ENCODE assay signal across 25 mouse cellular contexts in genomic region chr17:87373327-87373726, GRCm38 (mm10). TPM values are rescaled to one million over a fixed set of nuclear protein-coding genes. Genes with fewer than 3 reads are reported as not detected.
DNase-seq lines count a peak whose midpoint lies in the region; ATAC-seq and TF ChIP-seq lines count a peak whose summit lies in the region.
"Had no signal": no experiment of that assay in that cellular context is flagged by ENCODE, and none has a peak within 500 bp of the region (broad histone marks: within the 10 kb centered on the region; RNA-seq: fewer than 3 reads in every experiment).

No protein-coding gene starts in this region.

- TF ChIP-seq EP300 in stomach, postnatal 0 days (optimal IDR thresholded peaks at IDR 0.05), result no peak

- peaks cover 56% of the 10 kb centered on the region for H3K4me1 ChIP-seq in forebrain, embryonic 15.5 days
- H3K4me1 ChIP-seq in forebrain, embryonic 16.5 days (replicated peaks; ENCODE audit: control insufficient read depth, insufficient read depth, low read length), result peaks cover 45% of the 10 kb centered on the region
- peaks cover 13% of the 10 kb centered on the region for H3K4me1 ChIP-seq in kidney, adult 2 months (ENCODE audit: control insufficient read depth, insufficient read depth, low read length)
- peaks cover 61% of the 10 kb centered on the region for H3K4me1 ChIP-seq in kidney, embryonic 15.5 days
- peaks cover 46% of the 10 kb centered on the region for H3K4me1 ChIP-seq in midbrain, embryonic 15.5 days
- H3K4me1 ChIP-seq in midbrain, embryonic 14.5 days (ENCODE audit: control insufficient read depth, insufficient read depth, low read length), result peaks cover 28% of the 10 kb centered on the region
- H3K4me1 ChIP-seq in midbrain, postnatal 0 days (ENCODE audit: insufficient read depth, low read length), result peaks cover 29% of the 10 kb centered on the region; the same call in 1 of the 2 replicates
- peaks cover 14% of the 10 kb centered on the region for H3K4me1 ChIP-seq in stomach, postnatal 0 days (replicated peaks; ENCODE audit: control insufficient read depth, insufficient read depth)

- H3K27ac ChIP-seq in forebrain, embryonic 15.5 days (replicated peaks), result peak overlapping the region; percentile 62; the same call in 1 of the 2 replicates
- no peak overlapping the region for H3K27ac ChIP-seq in forebrain, embryonic 16.5 days (ENCODE audit: low read length)
- no peak overlapping the region for H3K27ac ChIP-seq in kidney, adult 2 months (ENCODE audit: insufficient read depth, low read depth, low read length)
- no peak overlapping the region for H3K27ac ChIP-seq in kidney, embryonic 15.5 days
- H3K27ac ChIP-seq in midbrain, embryonic 15.5 days, result peak overlapping the region; percentile 79
- no peak overlapping the region for H3K27ac ChIP-seq in midbrain, embryonic 14.5 days (replicated peaks; ENCODE audit: low read depth, low read length)
- H3K27ac ChIP-seq in midbrain, postnatal 0 days (ENCODE audit: low read depth, low read length), result peak overlapping the region; percentile 77; the same call in 1 of the 2 replicates
- H3K27ac ChIP-seq in stomach, postnatal 0 days (replicated peaks), result no peak overlapping the region
- H3K27ac ChIP-seq: embryonic facial prominence, embryonic 13.5 days; heart, embryonic 10.5 days; intestine, embryonic 15.5 days; liver, embryonic 13.5 days had no signal

- TF ChIP-seq POLR2A in kidney, adult 2 months (IDR thresholded peaks at IDR 0.05; ENCODE audit: low read depth, low read length), result no peak

- no peaks in the 10 kb centered on the region for H3K36me3 ChIP-seq in forebrain, embryonic 15.5 days
- no peaks in the 10 kb centered on the region for H3K36me3 ChIP-seq in forebrain, embryonic 16.5 days (ENCODE audit: control insufficient read depth, insufficient read depth)
- no peaks in the 10 kb centered on the region for H3K36me3 ChIP-seq in kidney, adult 2 months (ENCODE audit: control insufficient read depth, insufficient read depth, low read length)
- no peaks in the 10 kb centered on the region for H3K36me3 ChIP-seq in kidney, embryonic 15.5 days
- H3K36me3 ChIP-seq in midbrain, embryonic 15.5 days (replicated peaks), result no peaks in the 10 kb centered on the region
- H3K36me3 ChIP-seq in midbrain, embryonic 14.5 days (ENCODE audit: control insufficient read depth, insufficient read depth, low read length), result no peaks in the 10 kb centered on the region
- no peaks in the 10 kb centered on the region for H3K36me3 ChIP-seq in midbrain, postnatal 0 days (ENCODE audit: insufficient read depth, low read length)
- H3K36me3 ChIP-seq in stomach, postnatal 0 days (ENCODE audit: control insufficient read depth, insufficient read depth, low read length), result 0 out of 2 replicates have a peak, but pooled peaks cover under 1% of the 10 kb centered on the region
- H3K36me3 ChIP-seq: embryonic facial prominence, embryonic 13.5 days; heart, embryonic 10.5 days; intestine, embryonic 15.5 days had no signal

- ATAC-seq in forebrain, embryonic 15.5 days (replicated peaks), result no peak
- no peak for ATAC-seq in forebrain, embryonic 16.5 days
- ATAC-seq in kidney, embryonic 15.5 days (replicated peaks; ENCODE audit: low FRiP score), result no peak
- no peak for ATAC-seq in midbrain, embryonic 15.5 days (replicated peaks)
- ATAC-seq in midbrain, embryonic 14.5 days (ENCODE audit: low FRiP score, low TSS enrichment), result no peak
- no peak for ATAC-seq in midbrain, postnatal 0 days (ENCODE audit: low FRiP score)
- ATAC-seq in stomach, postnatal 0 days (ENCODE audit: low FRiP score, low TSS enrichment), result no peak
- ATAC-seq: hindbrain, embryonic 16.5 days; intestine, embryonic 15.5 days had no signal

- H3K4me3 ChIP-seq in forebrain, embryonic 15.5 days, result no peak overlapping the region
- no peak overlapping the region for H3K4me3 ChIP-seq in forebrain, embryonic 16.5 days (replicated peaks; ENCODE audit: low read length)
- no peak overlapping the region for H3K4me3 ChIP-seq in kidney, adult 2 months (ENCODE audit: insufficient read depth, low read depth, low read length)
- no peak overlapping the region for H3K4me3 ChIP-seq in kidney, embryonic 15.5 days (replicated peaks)
- no peak overlapping the region for H3K4me3 ChIP-seq in midbrain, embryonic 15.5 days
- H3K4me3 ChIP-seq in midbrain, embryonic 14.5 days (replicated peaks; ENCODE audit: low read depth, low read length), result no peak overlapping the region
- no peak overlapping the region for H3K4me3 ChIP-seq in midbrain, postnatal 0 days (ENCODE audit: low read depth, low read length)
- no peak overlapping the region for H3K4me3 ChIP-seq in stomach, postnatal 0 days (ENCODE audit: low read depth, low read length)
- H3K4me3 ChIP-seq: embryonic facial prominence, embryonic 13.5 days; erythroblast, embryonic 14.5 days; heart, embryonic 10.5 days; intestine, embryonic 15.5 days; liver, embryonic 13.5 days had no signal

- TF ChIP-seq CTCF in kidney, adult 2 months (conservative IDR thresholded peaks at IDR 0.05; ENCODE audit: insufficient read depth, insufficient read length, low read depth, low read length), result no peak
- no peak for TF ChIP-seq CTCF in midbrain, postnatal 0 days (IDR thresholded peaks at IDR 0.05)
- TF ChIP-seq CTCF in stomach, postnatal 0 days (IDR thresholded peaks at IDR 0.05; ENCODE audit: low read depth), result no peak

- H3K9ac ChIP-seq in forebrain, embryonic 15.5 days (replicated peaks), result no peak overlapping the region
- H3K9ac ChIP-seq in forebrain, embryonic 16.5 days (replicated peaks; ENCODE audit: low read depth, low read length), result no peak overlapping the region
- no peak overlapping the region for H3K9ac ChIP-seq in kidney, embryonic 15.5 days
- H3K9ac ChIP-seq in midbrain, embryonic 15.5 days, result no peak overlapping the region
- H3K9ac ChIP-seq in midbrain, embryonic 14.5 days (replicated peaks; ENCODE audit: low read length), result no peak overlapping the region
- no peak overlapping the region for H3K9ac ChIP-seq in midbrain, postnatal 0 days (replicated peaks; ENCODE audit: low read length, poor library complexity, severe bottlenecking)
- no peak overlapping the region for H3K9ac ChIP-seq in stomach, postnatal 0 days (ENCODE audit: low read length)
- H3K9ac ChIP-seq: embryonic facial prominence, embryonic 13.5 days; intestine, embryonic 15.5 days; liver, embryonic 13.5 days had no signal

- H3K9me3 ChIP-seq in forebrain, embryonic 15.5 days, result no peaks in the 10 kb centered on the region
- H3K9me3 ChIP-seq in forebrain, embryonic 16.5 days (ENCODE audit: control insufficient read depth, low read length), result no peaks in the 10 kb centered on the region
- no peaks in the 10 kb centered on the region for H3K9me3 ChIP-seq in kidney, embryonic 15.5 days (replicated peaks)
- H3K9me3 ChIP-seq in midbrain, embryonic 15.5 days, result no peaks in the 10 kb centered on the region
- no peaks in the 10 kb centered on the region for H3K9me3 ChIP-seq in midbrain, embryonic 14.5 days (ENCODE audit: control insufficient read depth, low read length)
- H3K9me3 ChIP-seq in midbrain, postnatal 0 days (ENCODE audit: low read length), result no peaks in the 10 kb centered on the region
- no peaks in the 10 kb centered on the region for H3K9me3 ChIP-seq in stomach, postnatal 0 days (ENCODE audit: control insufficient read depth, low read length)
- H3K9me3 ChIP-seq: embryonic facial prominence, embryonic 13.5 days; heart, embryonic 10.5 days; intestine, embryonic 15.5 days; liver, embryonic 13.5 days had no signal

- no peak overlapping the region for H3K4me2 ChIP-seq in forebrain, embryonic 15.5 days (replicated peaks)
- H3K4me2 ChIP-seq in forebrain, embryonic 16.5 days (ENCODE audit: low read length), result no peak overlapping the region
- H3K4me2 ChIP-seq in kidney, embryonic 15.5 days, result no peak overlapping the region
- H3K4me2 ChIP-seq in midbrain, embryonic 15.5 days, result no peak overlapping the region
- H3K4me2 ChIP-seq in midbrain, embryonic 14.5 days (ENCODE audit: low read length), result no peak overlapping the region
- H3K4me2 ChIP-seq in midbrain, postnatal 0 days (ENCODE audit: low read depth, low read length, poor library complexity, severe bottlenecking), result no peak overlapping the region
- H3K4me2 ChIP-seq in stomach, postnatal 0 days (replicated peaks; ENCODE audit: low read depth), result no peak overlapping the region
- H3K4me2 ChIP-seq: embryonic facial prominence, embryonic 13.5 days; intestine, embryonic 15.5 days; liver, embryonic 13.5 days had no signal

- 93% methylated on average over 9 of the region's 9 CpGs for WGBS in forebrain, embryonic 15.5 days
- 88% methylated on average over 9 of the region's 9 CpGs for WGBS in forebrain, embryonic 16.5 days
- WGBS in kidney, adult 2 months, result 52% methylated on average over 9 of the region's 9 CpGs
- 79% methylated on average over 9 of the region's 9 CpGs for WGBS in kidney, embryonic 15.5 days
- 88% methylated on average over 9 of the region's 9 CpGs for WGBS in midbrain, embryonic 15.5 days
- 90% methylated on average over 9 of the region's 9 CpGs for WGBS in midbrain, embryonic 14.5 days
- 91% methylated on average over 9 of the region's 9 CpGs for WGBS in midbrain, postnatal 0 days
- 88% methylated on average over 9 of the region's 9 CpGs for WGBS in stomach, postnatal 0 days

- H3K27me3 ChIP-seq in forebrain, embryonic 15.5 days, result no peaks in the 10 kb centered on the region
- H3K27me3 ChIP-seq in forebrain, embryonic 16.5 days (replicated peaks; ENCODE audit: control insufficient read depth, insufficient read depth, low read length), result no peaks in the 10 kb centered on the region
- no peaks in the 10 kb centered on the region for H3K27me3 ChIP-seq in kidney, adult 2 months (replicated peaks; ENCODE audit: control insufficient read depth, insufficient read depth, low read length)
- no peaks in the 10 kb centered on the region for H3K27me3 ChIP-seq in kidney, embryonic 15.5 days
- no peaks in the 10 kb centered on the region for H3K27me3 ChIP-seq in midbrain, embryonic 15.5 days (replicated peaks)
- no peaks in the 10 kb centered on the region for H3K27me3 ChIP-seq in midbrain, embryonic 14.5 days (ENCODE audit: control insufficient read depth, insufficient read depth, low read length)
- H3K27me3 ChIP-seq in midbrain, postnatal 0 days (ENCODE audit: insufficient read depth, low read length), result no peaks in the 10 kb centered on the region
- no peaks in the 10 kb centered on the region for H3K27me3 ChIP-seq in stomach, postnatal 0 days (ENCODE audit: control insufficient read depth, insufficient read depth, low read length)
- H3K27me3 ChIP-seq: embryonic facial prominence, embryonic 13.5 days; intestine, embryonic 15.5 days; liver, embryonic 13.5 days had no signal

- DNase-seq in kidney, adult 2 months, result peak; percentile 73
- DNase-seq in midbrain, embryonic 14.5 days, result no peak
- DNase-seq in midbrain, postnatal 0 days (ENCODE audit: low spot score), result no peak
- no peak for DNase-seq in stomach, postnatal 0 days (ENCODE audit: low spot score)
- DNase-seq: adrenal gland, postnatal 10 days; cerebellum, adult 2 months; cerebellum, postnatal 36 days; embryo, embryonic 11 days; heart, postnatal 4 days; liver, embryonic 13.5 days; lung, adult 2 months; lung, postnatal 14 days had no signal

RNA-seq across cellular contexts. Expression of gene Stpg4, which starts 54.2 kb away (rescaled TPM):
- not detected in 2 replicates for polyA plus RNA-seq in forebrain, embryonic 15.5 days (2015; fragmentation: Nextera tagmentation; extraction: Ambion mirVana)
- polyA plus RNA-seq in forebrain, embryonic 16.5 days (2015; fragmentation: Nextera tagmentation; extraction: Ambion mirVana), result not detected in 2 replicates
- not detected in 2 replicates for polyA plus RNA-seq in kidney, adult 2 months (2012; rRNA removed)
- polyA plus RNA-seq in kidney, embryonic 15.5 days (2015; fragmentation: Nextera tagmentation; extraction: Ambion mirVana), result not detected in 2 replicates
- polyA plus RNA-seq in midbrain, embryonic 15.5 days (2015; fragmentation: Nextera tagmentation; extraction: Ambion mirVana), result 0.42 and 0.54 TPM in 2 replicates
- not detected in 2 replicates for polyA plus RNA-seq in midbrain, embryonic 14.5 days (2014; fragmentation: Nextera tagmentation; extraction: Ambion mirVana)
- total RNA-seq in midbrain, postnatal 0 days (2014; rRNA removed), result not detected in 2 replicates
- polyA plus RNA-seq in midbrain, postnatal 0 days (2015; fragmentation: Nextera tagmentation; extraction: Ambion mirVana), result 0.27 and 0.28 TPM in 2 replicates
- polyA plus RNA-seq in stomach, postnatal 0 days (2015; fragmentation: Nextera tagmentation; extraction: Ambion mirVana), result not detected in 2 replicates
- total RNA-seq: adrenal gland, postnatal 10 days; gastrocnemius, postnatal 4 days; heart, postnatal 4 days; layer of hippocampus, postnatal 25 days had no signal
- polyA plus RNA-seq: cerebellum, adult 2 months; embryonic facial prominence, embryonic 13.5 days; erythroblast, embryonic 14.5 days; heart, embryonic 10.5 days; heart, embryonic 16.5 days; intestine, embryonic 15.5 days; limb, embryonic 14.5 days; liver, embryonic 13.5 days; lung, adult 2 months had no signal

Comparison
In these comparisons a context has a peak if more than half of its experiments do, and no peak if none do; other contexts are left out.
1. H3K27ac ChIP-seq: peak in forebrain, embryonic 15.5 days (single experiment), midbrain, embryonic 15.5 days (single experiment) and midbrain, postnatal 0 days (single experiment); none in forebrain, embryonic 16.5 days (single experiment), kidney, adult 2 months (single experiment), kidney, embryonic 15.5 days (single experiment), midbrain, embryonic 14.5 days (single experiment) and stomach, postnatal 0 days (single experiment).